Mouse (Mus musculus) midbrain, embryonic 16.5 days (tissue): ENCODE data around the gene Hist1h2bn. TPM values are rescaled to one million over a fixed set of nuclear protein-coding genes. Genes with fewer than 3 reads are reported as not detected.

Source experiments
- microRNA-seq: library from miRNA; unstranded; fragments of <30 nt; microRNA quantifications from one replicate; pipeline ENCODE4, GENCODE M21; 2017
- polyA plus RNA-seq: library from polyadenylated mRNA; unstranded; fragments of >200 nt; fragmentation: Nextera tagmentation; extraction: Ambion mirVana; gene quantifications from 2 replicates; pipeline ENCODE4 v1.2.1, GENCODE M21; 2015

Gene Hist1h2bn
- polyA plus RNA-seq, 1 experiment from 2014 or later, result 1.1 TPM

Small RNA genes within 50 kb of the gene (microRNA-seq; reads per million reads assigned to microRNA genes)
- gene Gm44346 (not detected), gene Gm44357 (not detected), gene Gm44367 (not detected), gene Gm44454 (not detected)

Other genes starting within 250 kb of the Hist1h2bn start
- gene Zkscan8, start 223.0 kb upstream of the Hist1h2bn start, polyA plus RNA-seq, result 4.1 and 4.3 TPM in 2 replicates
- gene Olfr1366, start 211.3 kb upstream of the Hist1h2bn start, polyA plus RNA-seq, result 0.09 and 0.15 TPM in 2 replicates
- gene Olfr1535, start 194.2 kb upstream of the Hist1h2bn start, polyA plus RNA-seq, result not detected in 2 replicates
- not detected in 2 replicates for gene Olfr1364, start 172.4 kb upstream of the Hist1h2bn start, polyA plus RNA-seq
- not detected in 2 replicates for gene Olfr1362, start 140.1 kb upstream of the Hist1h2bn start, polyA plus RNA-seq
- gene Olfr11, start 111.6 kb upstream of the Hist1h2bn start, polyA plus RNA-seq, result 0.07 TPM in 1 of 2 replicates, not detected in the other
- gene Olfr1361, start 90.7 kb upstream of the Hist1h2bn start, polyA plus RNA-seq, result not detected in 2 replicates
- not detected in 2 replicates for gene Olfr1360, start 76.7 kb upstream of the Hist1h2bn start, polyA plus RNA-seq
- gene Olfr1359, start 56.0 kb upstream of the Hist1h2bn start, polyA plus RNA-seq, result not detected in 2 replicates
- not detected in 2 replicates for gene Hist1h2bl, start 38.0 kb upstream of the Hist1h2bn start, polyA plus RNA-seq
- 3.5 and 9.7 TPM in 2 replicates for gene Hist1h2ai, start 37.7 kb upstream of the Hist1h2bn start, polyA plus RNA-seq
- gene Hist1h3h, start 36.5 kb upstream of the Hist1h2bn start, polyA plus RNA-seq, result 3.4 TPM in 1 of 2 replicates, not detected in the other
- gene Hist1h2bm, start 32.1 kb upstream of the Hist1h2bn start, polyA plus RNA-seq, result 1.2 and 1.4 TPM in 2 replicates
- gene Hist1h4j, start 19.1 kb upstream of the Hist1h2bn start, polyA plus RNA-seq, result 0.40 and 0.80 TPM in 2 replicates
- gene Hist1h4k, start 3.6 kb upstream of the Hist1h2bn start, polyA plus RNA-seq, result 2.7 TPM in 1 of 2 replicates, not detected in the other
- 4.9 and 5.7 TPM in 2 replicates for gene Hist1h2ak, start 296 bp upstream of the Hist1h2bn start, polyA plus RNA-seq
- gene Hist1h1b, start 26.5 kb downstream of the Hist1h2bn start, polyA plus RNA-seq, result 0.69 and 2.4 TPM in 2 replicates
- gene Hist1h3i, start 29.2 kb downstream of the Hist1h2bn start, polyA plus RNA-seq, result 13.1 and 17.6 TPM in 2 replicates
- not detected in 2 replicates for gene Hist1h2an, start 33.1 kb downstream of the Hist1h2bn start, polyA plus RNA-seq
- gene Hist1h2bp, start 33.3 kb downstream of the Hist1h2bn start, polyA plus RNA-seq, result 0.72 TPM in 1 of 2 replicates, not detected in the other
- gene Hist1h2bq, start 56.1 kb downstream of the Hist1h2bn start, polyA plus RNA-seq, result 3.4 and 3.5 TPM in 2 replicates
- gene Hist1h2ao, start 56.3 kb downstream of the Hist1h2bn start, polyA plus RNA-seq, result not detected in 2 replicates
- 3.7 TPM in 1 of 2 replicates, not detected in the other for gene Hist1h4m, start 57.6 kb downstream of the Hist1h2bn start, polyA plus RNA-seq
- 2.6 and 2.8 TPM in 2 replicates for gene Hist1h4n, start 78.1 kb downstream of the Hist1h2bn start, polyA plus RNA-seq
- 276 and 359 TPM in 2 replicates for gene Hist1h2ap, start 79.4 kb downstream of the Hist1h2bn start, polyA plus RNA-seq
- gene Hist1h2br, start 79.6 kb downstream of the Hist1h2bn start, polyA plus RNA-seq, result 2.9 and 3.5 TPM in 2 replicates
- gene Zfp184, start 191.0 kb downstream of the Hist1h2bn start, polyA plus RNA-seq, result 12.0 and 13.7 TPM in 2 replicates
- gene Pom121l2, start 227.1 kb downstream of the Hist1h2bn start, polyA plus RNA-seq, result not detected in 2 replicates